Mouse (Mus musculus) cortical plate, adult 2 months (tissue): Measurements from ENCODE around the gene Chst3. TPM values are rescaled to one million over a fixed set of nuclear protein-coding genes. Genes with fewer than 3 reads are reported as not detected.
"Not testable (repeated sequence)": the region's sequence is repeated elsewhere in the genome, so short reads cannot be mapped to it uniquely, and the experiment has no call there.

Experiments
- H3K27ac ChIP-seq: fragments of 200-500 bp; 2 replicates; pipeline ENCODE4 v1.5.1; 2012; ENCODE audit warnings: low read length, control low read depth, inconsistent platforms; ENCODE audit not compliant: insufficient read depth
- H3K4me1 ChIP-seq: fragments of 200-500 bp; 2 replicates; pipeline ENCODE4 v1.6.1; 2011; ENCODE audit warnings: low read length; ENCODE audit not compliant: control insufficient read depth, insufficient read depth
- H3K4me3 ChIP-seq: fragments of 200-500 bp; 2 replicates; pipeline ENCODE4 v1.5.1; 2011; ENCODE audit warnings: mild to moderate bottlenecking, low read length, control low read depth; ENCODE audit not compliant: insufficient read depth
- CTCF ChIP-seq: fragments of 200-500 bp; IDR thresholded peaks from 2 replicates; pipeline ENCODE4 v1.5.1; 2011; ENCODE audit warnings: mild to moderate bottlenecking, control low read depth, low read length; ENCODE audit not compliant: insufficient read depth; ENCODE audit errors: extremely low read depth
- POLR2A ChIP-seq: fragments of 200-500 bp; IDR thresholded peaks from 2 replicates; pipeline ENCODE4 v1.6.1; 2011; ENCODE audit warnings: mild to moderate bottlenecking, low read length, control low read depth; ENCODE audit not compliant: insufficient read depth; ENCODE audit errors: extremely low read depth
- polyA plus RNA-seq: library from polyadenylated mRNA; depleted of rRNA; stranded (reverse); fragments of >200 nt; gene quantifications from 2 replicates; pipeline ENCODE4 v1.2.3, GENCODE M21; 2012

The Chst3 gene
- polyA plus RNA-seq, 1 experiment, result 2.0 TPM

DNA sequence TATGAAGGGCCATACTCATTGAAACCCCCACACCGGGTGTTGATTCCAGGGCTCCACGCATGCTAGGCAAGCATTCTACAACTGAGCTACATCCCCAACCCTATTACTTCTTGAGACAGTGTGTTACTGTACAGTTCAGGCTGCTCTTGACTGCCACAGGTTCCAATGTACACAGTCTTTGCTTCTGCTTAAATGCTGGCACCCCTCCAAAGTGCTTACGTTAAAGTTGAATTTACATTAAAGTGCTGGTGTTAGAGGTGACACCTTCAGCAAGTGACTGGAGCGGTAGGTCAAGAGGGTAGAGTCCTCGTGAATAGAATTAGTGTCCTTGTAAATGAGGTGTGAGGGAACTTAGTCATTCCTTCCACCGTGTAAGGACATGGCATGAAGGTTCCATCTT lies 19.7 kb downstream of the Chst3 start:
- H3K4me3 ChIP-seq, result no peak overlapping the region
- no peaks in the 10 kb centered on the region for H3K4me1 ChIP-seq
- no peak overlapping the region for H3K27ac ChIP-seq
- TF ChIP-seq POLR2A (no peak), CTCF (no peak)

DNA sequence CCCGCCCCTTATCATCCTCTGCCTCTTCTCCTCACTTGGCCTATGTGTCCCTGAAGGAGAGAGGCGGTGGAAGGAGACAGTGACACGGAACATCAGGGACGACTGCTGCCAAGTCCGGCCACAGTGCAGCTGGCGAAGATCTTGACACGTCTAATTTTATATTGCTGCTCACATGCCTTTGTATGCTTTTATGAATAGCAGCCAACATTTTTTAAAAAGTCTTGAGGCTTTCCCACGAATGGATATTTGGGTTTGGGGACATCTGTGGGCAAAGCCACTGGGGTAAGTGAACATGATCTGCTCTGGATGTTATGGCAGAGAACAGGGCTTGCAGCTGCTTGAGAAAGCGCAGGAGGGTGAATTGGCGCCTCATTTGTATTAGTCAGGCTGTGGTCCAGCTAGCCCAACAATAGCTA lies 21.6 kb downstream of the Chst3 start:
- Histone ChIP-seq H3K27ac (no peak overlapping the region), H3K4me1 (no peaks in the 10 kb centered on the region), H3K4me3 (no peak overlapping the region)
- TF ChIP-seq CTCF (no peak), POLR2A (no peak)

DNA sequence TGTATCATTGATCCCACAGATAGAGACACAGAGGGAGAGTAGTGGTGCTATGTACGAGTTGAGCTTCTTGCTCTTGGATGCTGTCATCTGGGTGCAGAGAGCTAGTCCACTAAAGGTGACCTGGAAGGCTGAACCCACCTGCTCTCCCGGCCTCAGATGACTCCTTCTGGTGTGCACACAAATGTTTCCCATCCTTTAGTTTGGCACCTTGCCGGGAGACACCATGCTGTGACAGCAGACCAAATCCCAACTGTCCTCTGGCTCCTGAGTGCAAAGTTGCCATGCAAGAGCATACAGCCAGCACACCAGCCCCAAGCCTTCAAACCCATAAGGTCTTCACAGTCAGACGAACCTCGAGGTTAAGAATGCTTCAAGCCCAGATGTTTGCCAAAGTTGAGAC lies 22.1 kb downstream of the Chst3 start:
- no peaks in the 10 kb centered on the region for H3K4me1 ChIP-seq
- TF ChIP-seq POLR2A, result no peak
- no peak for TF ChIP-seq CTCF
- no peak overlapping the region for H3K4me3 ChIP-seq
- H3K27ac ChIP-seq, result no peak overlapping the region

DNA sequence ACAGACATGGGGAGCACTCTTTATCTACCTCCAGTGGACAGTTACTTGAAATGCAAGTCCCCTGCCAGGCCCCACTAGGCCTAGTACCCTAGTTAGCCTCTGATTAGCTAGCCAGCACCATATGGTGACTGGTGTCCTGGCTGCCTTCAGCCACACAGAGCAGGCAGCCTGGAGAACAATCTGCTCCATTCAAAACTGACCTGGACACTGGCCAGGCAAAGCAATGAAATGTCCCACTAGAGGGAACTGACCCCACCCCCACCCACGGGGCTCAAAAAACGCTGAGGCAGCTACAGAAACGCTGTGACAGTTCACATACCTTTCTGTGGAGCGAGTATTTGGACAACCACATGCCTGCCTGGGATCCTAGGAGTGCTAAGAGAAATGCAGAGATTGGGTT lies 24.0 kb downstream of the Chst3 start:
- no peaks in the 10 kb centered on the region for H3K4me1 ChIP-seq
- H3K4me3 ChIP-seq, result no peak overlapping the region
- no peak overlapping the region for H3K27ac ChIP-seq
- TF ChIP-seq POLR2A (no peak), CTCF (no peak)

DNA sequence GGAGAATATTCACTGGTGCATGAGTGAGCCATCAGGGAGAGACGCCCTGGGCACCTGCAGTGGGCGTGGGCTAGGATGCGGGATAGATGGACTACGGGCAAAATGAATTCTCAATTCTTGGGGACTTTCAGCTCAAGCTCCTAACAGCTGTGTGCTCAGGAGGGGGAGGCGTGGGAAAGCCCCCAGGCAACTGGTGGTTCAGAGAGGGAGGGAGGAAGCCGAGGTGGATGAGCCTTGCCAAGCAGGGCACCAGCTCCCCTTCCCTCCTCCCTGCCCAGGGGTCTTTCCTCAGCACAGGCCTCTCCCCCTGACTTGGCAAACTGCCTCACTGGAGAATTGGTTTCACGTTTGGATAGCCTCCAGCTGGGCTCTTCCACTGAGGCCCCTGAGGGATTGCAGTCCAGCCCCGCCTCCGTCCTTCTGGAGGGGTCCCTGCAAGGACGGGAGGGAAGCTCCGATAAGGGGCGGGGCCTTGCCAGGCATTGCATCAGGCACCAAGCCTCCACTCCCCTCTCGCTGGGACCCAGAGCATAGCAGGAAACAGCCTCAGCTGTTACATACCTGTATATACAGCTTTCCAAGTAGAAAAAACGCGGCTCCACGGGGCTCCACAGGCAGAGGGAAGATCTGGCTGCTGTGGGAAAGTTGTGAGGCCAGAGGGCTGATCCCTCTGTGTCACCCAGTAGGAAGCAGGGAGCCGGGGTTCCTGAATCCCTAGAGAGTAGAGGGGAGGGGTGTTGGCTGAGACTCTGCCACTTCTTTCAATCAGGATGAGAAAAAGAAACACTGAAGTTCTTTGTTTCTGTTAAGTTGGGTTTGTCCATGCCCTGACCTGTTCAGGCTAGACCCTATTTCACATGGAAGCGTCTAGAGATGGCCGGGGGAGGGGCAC lies 25.3 kb downstream of the Chst3 start:
- no peak overlapping the region for H3K4me3 ChIP-seq
- TF ChIP-seq POLR2A (no peak), CTCF (no peak)
- H3K27ac ChIP-seq, result no peak overlapping the region
- H3K4me1 ChIP-seq, result no peaks in the 10 kb centered on the region

DNA sequence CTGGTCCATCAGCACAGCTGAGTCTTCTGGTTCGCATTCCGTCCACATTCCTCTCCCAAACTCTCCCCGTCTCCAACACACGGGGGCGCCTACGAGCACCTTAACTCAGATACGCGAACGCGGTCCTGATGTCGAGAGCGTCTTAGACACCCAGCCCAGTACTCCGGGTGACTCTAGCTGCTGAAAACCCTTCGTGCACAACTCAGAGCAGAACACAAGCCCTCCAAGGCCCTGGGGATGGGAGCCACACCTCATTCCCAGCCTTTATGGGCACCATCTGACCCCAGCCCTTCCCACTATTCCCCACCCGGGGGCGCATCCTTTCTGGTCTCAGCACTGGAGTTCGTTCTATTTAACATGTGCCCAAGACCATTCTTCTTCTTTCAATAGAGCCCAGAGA lies 27.3 kb downstream of the Chst3 start:
- Histone ChIP-seq H3K27ac (no peak overlapping the region), H3K4me1 (no peaks in the 10 kb centered on the region)
- peak; percentile 68 for TF ChIP-seq CTCF
- TF ChIP-seq POLR2A, result no peak

DNA sequence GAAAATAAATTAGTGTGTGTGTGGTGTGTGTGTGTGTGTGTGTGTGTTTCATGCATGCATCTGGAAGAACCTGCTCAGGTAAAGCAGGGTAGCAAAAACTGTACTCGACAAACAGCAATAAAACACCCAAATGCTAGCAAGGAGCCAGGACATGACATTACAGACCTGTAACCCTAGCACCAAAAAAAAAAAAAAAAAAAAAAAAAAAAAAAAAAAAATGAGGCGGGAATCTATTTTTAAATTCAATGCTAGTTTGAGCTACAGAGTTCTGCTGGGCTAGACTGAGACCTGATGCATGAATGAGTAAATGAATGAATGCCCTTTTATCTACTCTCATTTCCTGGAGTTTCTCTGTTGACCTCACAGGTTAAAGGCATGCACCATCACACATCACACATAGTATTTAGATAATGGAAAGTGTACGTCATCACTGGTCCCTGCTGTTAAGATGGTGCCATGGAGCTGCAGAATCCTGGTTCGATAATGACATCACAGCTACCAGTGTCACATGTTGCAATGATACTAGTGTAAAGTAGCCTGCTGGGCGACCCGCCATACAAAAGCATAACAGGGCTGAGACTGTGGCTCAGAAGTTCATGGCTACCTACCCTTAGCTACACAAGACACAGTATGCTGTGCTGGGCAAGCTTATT lies 29.4 kb downstream of the Chst3 start:
- no peak overlapping the region for H3K27ac ChIP-seq
- H3K4me1 ChIP-seq, result no peaks in the 10 kb centered on the region
- TF ChIP-seq CTCF (no peak), POLR2A (no peak)
- H3K4me3 ChIP-seq, result no peak overlapping the region

More for the DNA sequence above, 27.3 kb downstream of the Chst3 start:
- H3K4me3 ChIP-seq, result peak overlapping the region; percentile 10; the same call in 1 of the 2 replicates

DNA sequence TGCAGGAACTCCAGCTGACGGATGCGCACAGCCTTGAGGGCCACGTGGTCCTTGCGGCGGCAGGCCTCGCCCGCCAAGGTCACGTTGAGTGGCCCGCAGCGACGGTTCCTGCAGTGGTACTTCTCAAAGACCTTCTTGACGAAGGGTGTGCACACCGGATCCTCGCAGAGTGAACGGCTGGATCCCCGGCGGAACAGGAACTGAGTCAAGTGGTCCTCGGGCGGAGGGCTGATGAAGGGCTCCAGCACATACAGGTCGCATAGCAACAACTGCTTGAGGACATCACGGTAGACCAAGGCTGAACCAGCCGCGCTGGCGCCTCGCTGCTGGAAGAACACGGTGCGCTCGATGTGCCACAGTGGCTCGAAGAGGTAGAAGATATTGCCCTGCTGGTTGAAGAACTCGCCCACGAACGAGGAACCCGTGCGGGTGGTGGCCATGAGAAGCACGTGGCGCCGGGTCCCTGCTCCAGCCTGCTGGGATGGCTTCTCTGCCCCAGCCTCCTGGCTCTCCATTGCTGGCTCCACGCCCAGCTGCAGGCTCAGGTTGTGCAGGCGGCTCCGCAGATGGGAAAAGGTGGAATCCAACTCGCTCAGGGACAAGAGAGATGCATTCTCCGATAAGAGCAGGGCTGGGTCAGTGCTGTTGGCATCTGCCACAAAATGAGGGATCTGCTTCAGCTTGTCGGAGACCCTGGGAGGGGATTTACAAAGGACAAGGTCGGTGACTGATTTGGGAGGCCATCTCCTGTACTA lies 32.7 kb downstream of the Chst3 start:
- no peak overlapping the region for H3K4me3 ChIP-seq
- H3K27ac ChIP-seq, result no peak overlapping the region
- no peaks in the 10 kb centered on the region for H3K4me1 ChIP-seq
- no peak for TF ChIP-seq POLR2A
- TF ChIP-seq CTCF, result no peak

DNA sequence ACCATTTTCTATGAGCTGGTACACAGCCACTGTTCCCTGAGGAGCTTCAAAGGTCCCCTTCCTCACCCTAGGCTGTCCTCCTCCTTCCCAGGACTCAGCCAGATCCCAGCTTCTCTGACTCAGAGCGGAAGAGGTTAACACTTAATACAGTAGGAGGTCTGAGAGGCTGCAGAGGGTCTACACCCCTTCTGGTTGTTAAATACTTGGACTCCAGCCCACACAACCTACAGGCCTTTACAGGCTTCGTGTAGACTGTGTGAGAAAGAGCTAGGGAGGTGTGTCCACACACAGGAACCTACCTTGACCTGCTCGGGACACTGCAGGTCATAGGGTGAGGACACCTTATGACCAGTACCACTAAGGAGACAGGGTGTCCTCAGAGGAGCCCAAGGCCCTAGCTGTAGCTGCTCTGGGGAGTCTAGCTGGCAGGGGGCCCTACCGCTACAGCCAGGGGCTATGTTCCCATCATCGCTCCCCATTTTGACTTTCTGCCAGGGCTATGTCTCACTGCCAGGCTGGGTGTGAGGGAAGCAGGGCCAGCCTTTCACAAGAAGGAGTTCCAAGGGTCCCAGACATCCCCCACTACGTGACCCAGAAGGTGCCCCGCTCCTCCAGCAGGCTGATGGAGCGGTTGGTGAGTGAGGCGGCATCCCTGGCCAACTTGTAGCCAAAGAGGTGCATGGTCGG lies 33.9 kb downstream of the Chst3 start:
- TF ChIP-seq CTCF, result no peak
- no peak for TF ChIP-seq POLR2A
- no peak overlapping the region for H3K4me3 ChIP-seq
- no peak overlapping the region for H3K27ac ChIP-seq
- H3K4me1 ChIP-seq, result no peaks in the 10 kb centered on the region

DNA sequence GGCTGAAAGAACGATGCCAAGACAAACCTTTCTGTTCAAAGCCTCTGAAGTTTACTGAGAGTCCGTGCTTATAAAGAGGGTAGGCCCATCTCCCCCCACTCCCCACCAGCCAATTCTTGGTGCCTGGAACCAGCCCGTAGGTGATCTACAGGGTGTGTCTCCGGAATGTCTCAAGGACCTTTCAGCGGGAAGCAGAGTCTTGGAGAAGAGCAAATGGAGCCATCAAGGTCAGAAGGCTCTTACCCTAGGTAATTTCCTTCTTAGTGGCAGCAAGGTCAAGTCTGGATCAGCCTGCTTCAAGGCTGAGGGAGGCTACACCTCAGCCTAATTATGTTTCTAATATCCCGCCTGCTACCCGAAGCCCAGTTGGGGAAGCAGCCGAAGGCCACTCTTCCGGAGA lies 43.8 kb downstream of the Chst3 start:
- not testable (repeated sequence) for H3K27ac ChIP-seq, H3K4me3 ChIP-seq, H3K4me1 ChIP-seq
